Mouse (Mus musculus): ENCODE results near the gene Gm7995.
"Not testable (repeated sequence)": the region's sequence is repeated elsewhere in the genome, so short reads cannot be mapped to it uniquely, and the experiment has no call there.

Gm7995 gene

DNA sequence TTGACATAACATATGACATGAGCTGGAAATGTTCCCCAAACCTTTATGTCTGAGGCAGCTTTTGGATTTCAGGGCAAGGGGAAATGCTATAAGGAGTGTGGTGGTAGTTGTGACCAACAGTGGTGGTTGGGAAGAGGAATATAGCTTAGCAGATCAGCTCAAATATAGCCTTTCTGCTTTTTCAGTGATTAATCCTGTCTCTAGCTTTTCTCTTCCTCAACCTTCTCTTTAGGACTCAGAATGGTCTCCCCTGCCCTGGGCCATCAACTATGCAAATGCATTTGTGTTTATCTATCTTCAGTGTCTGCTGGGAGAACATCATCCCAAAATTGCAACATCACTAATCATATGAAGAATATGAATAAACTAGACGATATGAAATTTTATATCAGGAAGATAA, at the start of gene Gm7995:
Gene Gm7995 (plus strand): TSS at position 301 of the 400 bp plus-strand sequence.
- DNase-seq (ENCODE audit: low read depth, low spot score): not testable (repeated sequence)

DNA sequence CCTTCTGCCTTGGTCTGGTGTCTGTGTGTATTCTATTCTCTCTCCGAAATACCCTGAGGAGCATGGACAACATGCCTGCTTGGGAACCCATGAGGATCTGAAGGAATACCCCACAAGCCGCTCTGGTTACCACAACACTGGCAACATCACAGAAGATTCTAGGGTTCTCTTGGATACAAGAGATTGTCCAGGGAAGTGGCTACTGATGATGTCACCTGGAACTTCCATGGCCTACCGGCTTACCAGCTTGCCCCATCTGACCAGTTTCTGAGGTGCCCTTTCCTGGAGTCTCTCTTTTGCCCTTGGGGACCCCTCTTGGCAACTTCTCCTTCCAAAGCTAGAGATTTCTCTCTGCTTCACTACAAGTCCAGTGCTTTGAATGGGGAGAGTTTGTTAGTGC, 12.8 kb upstream of the Gm7995 start, which contains the start of gene Gm9611:
Gene Gm9611 (minus strand): TSS at position 101 of the 400 bp plus-strand sequence.
- not testable (repeated sequence) for DNase-seq (ENCODE audit: low read depth, low spot score)

Measured in CD4-positive helper T cell, adult 2 months (primary cell).